Mouse (Mus musculus) stomach, postnatal 0 days (tissue): ENCODE measurements at regions not wholly inside any gene's neighbourhood (a gene's known extent, or its start where the extent isn't known, plus 50 kb on each side); places are given as distances from the start of the nearest gene placed in this dataset.

Experiments used
- CTCF ChIP-seq: IDR thresholded peaks from 2 replicates; pipeline ENCODE4 v1.5.1; 2016; ENCODE audit warnings: antibody characterized with exemption, low read depth, mild to moderate bottlenecking, moderate library complexity
- EP300 ChIP-seq: optimal IDR thresholded peaks from 2 replicates; pipeline ENCODE3; 2016; ENCODE audit warnings: antibody characterized with exemption

DNA sequence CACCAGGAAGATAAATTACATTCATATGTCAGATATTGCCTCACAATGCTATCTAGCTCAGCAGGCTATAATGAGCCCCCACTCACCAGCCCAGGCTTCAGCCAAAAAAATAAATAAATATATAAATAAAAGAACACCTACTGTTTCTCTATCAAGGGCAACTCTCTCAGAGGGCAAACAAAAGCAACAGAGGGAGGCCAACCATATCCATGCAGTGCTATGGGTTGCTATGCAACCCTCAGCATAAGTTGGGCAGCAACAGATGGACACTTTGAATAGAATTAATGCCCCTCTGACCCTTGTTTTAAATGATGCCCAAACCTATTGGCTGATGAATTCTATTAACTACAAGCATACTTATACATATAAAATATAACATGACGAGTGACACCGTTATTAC is 242.2 kb upstream of the Ednrb start:
- TF ChIP-seq CTCF (no peak), EP300 (no peak)
